Mouse (Mus musculus): ENCODE results near the gene Khdc4. TPM values are rescaled to one million over a fixed set of nuclear protein-coding genes. Genes with fewer than 3 reads are reported as not detected.

Gene Khdc4
- total RNA-seq, 1 experiment: 85.5 TPM

DNA sequence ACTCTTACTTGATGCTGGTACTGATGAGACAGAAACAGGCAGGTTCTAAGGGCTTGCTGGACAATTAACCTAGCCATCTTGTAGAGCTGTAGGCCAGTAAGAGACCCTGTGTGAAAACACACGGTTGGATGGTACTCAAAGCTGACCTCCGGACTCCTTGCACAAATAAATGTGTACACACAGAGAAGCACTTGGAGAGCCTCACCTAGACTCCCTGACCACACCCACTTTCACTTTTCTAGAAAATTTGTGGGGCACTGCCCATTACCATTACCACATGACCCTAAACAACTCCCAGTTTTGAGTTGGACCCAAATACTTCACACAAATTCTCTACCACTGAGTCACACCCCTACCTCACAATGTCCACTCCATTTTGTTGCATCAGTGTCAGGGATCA is 51.0 kb downstream of the Khdc4 start:
- Histone ChIP-seq H3K4me1 (ENCODE audit: control insufficient read depth in 2 of 2, insufficient read depth in 2 of 2, low read length in 2 of 2, poor library complexity in 1 of 2) (no peaks in the 10 kb centered on the region), H3K9me3 (ENCODE audit: control insufficient read depth, insufficient read depth, low read depth, low read length) (peaks cover 2% of the 10 kb centered on the region; the same call in 1 of the 2 replicates), H3K4me3 (ENCODE audit: insufficient read depth in 1 of 2, low read depth in 1 of 2, low read length in 2 of 2, poor library complexity in 1 of 2, severe bottlenecking in 1 of 2) (no peak overlapping the region), H3K36me3 (ENCODE audit: control insufficient read depth, insufficient read depth, low read length, poor library complexity, severe bottlenecking) (no peaks in the 10 kb centered on the region), H3K27ac (ENCODE audit: insufficient read depth, low read depth, low read length, poor library complexity, severe bottlenecking) (no peak overlapping the region), H3K9ac (ENCODE audit: insufficient read depth, low read depth, low read length, poor library complexity, severe bottlenecking) (no peak overlapping the region)
- TF ChIP-seq HCFC1 (IDR thresholded peaks at IDR 0.05; ENCODE audit: borderline replicate concordance, insufficient read depth, low read length): no peak
- no peak for TF ChIP-seq ZNF384 (IDR thresholded peaks at IDR 0.05; ENCODE audit: low read depth, low read length)
- TF ChIP-seq MAFK (IDR thresholded peaks at IDR 0.05; ENCODE audit: insufficient read depth, low read depth, low read length): no peak
- TF ChIP-seq CHD2 (IDR thresholded peaks at IDR 0.05; ENCODE audit: low read depth, low read length): no peak
- DNase-seq (ENCODE audit: low read depth, low spot score): no peak
- in situ Hi-C loops (cut with MboI; ENCODE audit: low sequenced_read_pairs in 2 of 2, unreplicated experiment in 2 of 2): no loop called here

DNA sequence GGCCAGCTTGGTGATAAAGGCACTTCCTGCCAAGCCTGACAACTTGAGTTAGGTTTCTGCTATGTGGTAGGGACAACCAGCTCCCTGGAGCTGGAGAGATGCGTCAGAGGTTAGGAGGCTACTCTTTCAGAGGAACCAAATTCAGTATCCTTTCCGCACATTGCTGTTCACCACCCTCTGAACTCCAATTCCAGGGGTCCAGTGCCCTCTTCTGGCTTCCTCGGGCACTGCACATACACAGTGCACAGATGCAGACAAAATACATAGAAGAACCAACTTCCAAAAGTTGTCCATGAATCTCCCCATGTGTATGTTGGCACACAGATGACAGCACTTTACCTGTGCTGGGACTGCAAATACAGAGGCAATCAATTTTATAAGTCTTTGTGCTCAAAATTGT is 53.0 kb downstream of the Khdc4 start:
- Histone ChIP-seq H3K36me3 (ENCODE audit: control insufficient read depth, insufficient read depth, low read length, poor library complexity, severe bottlenecking) (no peaks in the 10 kb centered on the region), H3K9me3 (ENCODE audit: control insufficient read depth, insufficient read depth, low read depth, low read length) (peaks cover 2% of the 10 kb centered on the region; the same call in 1 of the 2 replicates), H3K4me3 (ENCODE audit: insufficient read depth in 1 of 2, low read depth in 1 of 2, low read length in 2 of 2, poor library complexity in 1 of 2, severe bottlenecking in 1 of 2) (no peak overlapping the region), H3K4me1 (ENCODE audit: control insufficient read depth in 2 of 2, insufficient read depth in 2 of 2, low read length in 2 of 2, poor library complexity in 1 of 2) (no peaks in the 10 kb centered on the region), H3K9ac (ENCODE audit: insufficient read depth, low read depth, low read length, poor library complexity, severe bottlenecking) (no peak overlapping the region), H3K27ac (ENCODE audit: insufficient read depth, low read depth, low read length, poor library complexity, severe bottlenecking) (no peak overlapping the region)
- peak; percentile 49; the same call in 1 of the 2 replicates for TF ChIP-seq ZC3H11A (IDR thresholded peaks at IDR 0.05; ENCODE audit: borderline replicate concordance, low read depth, low read length)
- no peak for TF ChIP-seq ZNF384 (IDR thresholded peaks at IDR 0.05; ENCODE audit: low read depth, low read length)
- TF ChIP-seq HCFC1 (IDR thresholded peaks at IDR 0.05; ENCODE audit: borderline replicate concordance, insufficient read depth, low read length): 0 out of 2 replicates have a peak, but pooled peaks have one; percentile 29
- TF ChIP-seq CHD2 (IDR thresholded peaks at IDR 0.05; ENCODE audit: low read depth, low read length): no peak
- no peak for TF ChIP-seq MAFK (IDR thresholded peaks at IDR 0.05; ENCODE audit: insufficient read depth, low read depth, low read length)
- peak; percentile 67 for DNase-seq (ENCODE audit: low read depth, low spot score)
- in situ Hi-C loops (cut with MboI; ENCODE audit: low sequenced_read_pairs in 2 of 2, unreplicated experiment in 2 of 2): no loop called here

GRCm38 (mm10) chr3:88740147-88740546 is 54.5 kb downstream of the Khdc4 start:
- DNase-seq (ENCODE audit: low read depth, low spot score): no peak
- Histone ChIP-seq H3K4me1 (ENCODE audit: control insufficient read depth in 2 of 2, insufficient read depth in 2 of 2, low read length in 2 of 2, poor library complexity in 1 of 2) (no peaks in the 10 kb centered on the region), H3K9ac (ENCODE audit: insufficient read depth, low read depth, low read length, poor library complexity, severe bottlenecking) (no peak overlapping the region), H3K27ac (ENCODE audit: insufficient read depth, low read depth, low read length, poor library complexity, severe bottlenecking) (no peak overlapping the region), H3K4me3 (ENCODE audit: insufficient read depth in 1 of 2, low read depth in 1 of 2, low read length in 2 of 2, poor library complexity in 1 of 2, severe bottlenecking in 1 of 2) (no peak overlapping the region), H3K36me3 (ENCODE audit: control insufficient read depth, insufficient read depth, low read length, poor library complexity, severe bottlenecking) (no peaks in the 10 kb centered on the region), H3K9me3 (ENCODE audit: control insufficient read depth, insufficient read depth, low read depth, low read length) (no peaks in the 10 kb centered on the region)
- TF ChIP-seq MAFK (IDR thresholded peaks at IDR 0.05; ENCODE audit: insufficient read depth, low read depth, low read length) (no peak), ZC3H11A (IDR thresholded peaks at IDR 0.05; ENCODE audit: borderline replicate concordance, low read depth, low read length) (no peak), CHD2 (IDR thresholded peaks at IDR 0.05; ENCODE audit: low read depth, low read length) (no peak), HCFC1 (IDR thresholded peaks at IDR 0.05; ENCODE audit: borderline replicate concordance, insufficient read depth, low read length) (no peak), ZNF384 (IDR thresholded peaks at IDR 0.05; ENCODE audit: low read depth, low read length) (no peak)
- in situ Hi-C loops (cut with MboI; ENCODE audit: low sequenced_read_pairs in 2 of 2, unreplicated experiment in 2 of 2): no loop called here

- H3K4me3 ChIP-seq (ENCODE audit: insufficient read depth in 1 of 2, low read depth in 1 of 2, low read length in 2 of 2, poor library complexity in 1 of 2, severe bottlenecking in 1 of 2): no peak overlapping the region
- DNase-seq (ENCODE audit: low read depth, low spot score): no peak
- in situ Hi-C loops (cut with MboI; ENCODE audit: low sequenced_read_pairs in 2 of 2, unreplicated experiment in 2 of 2): no loop called here
- no peak overlapping the region; the same call in 1 of the 2 replicates for H3K27ac ChIP-seq (ENCODE audit: insufficient read depth, low read depth, low read length, poor library complexity, severe bottlenecking)
- no peak overlapping the region for H3K9ac ChIP-seq (ENCODE audit: insufficient read depth, low read depth, low read length, poor library complexity, severe bottlenecking)
- TF ChIP-seq HCFC1 (IDR thresholded peaks at IDR 0.05; ENCODE audit: borderline replicate concordance, insufficient read depth, low read length): no peak
- TF ChIP-seq CHD2 (IDR thresholded peaks at IDR 0.05; ENCODE audit: low read depth, low read length): no peak
- TF ChIP-seq ZNF384 (IDR thresholded peaks at IDR 0.05; ENCODE audit: low read depth, low read length): no peak
- TF ChIP-seq MAFK (IDR thresholded peaks at IDR 0.05; ENCODE audit: insufficient read depth, low read depth, low read length): no peak
- no peak for TF ChIP-seq ZC3H11A (IDR thresholded peaks at IDR 0.05; ENCODE audit: borderline replicate concordance, low read depth, low read length)
- 0 out of 2 replicates have a peak, but pooled peaks cover 2% of the 10 kb centered on the region for H3K36me3 ChIP-seq (ENCODE audit: control insufficient read depth, insufficient read depth, low read length, poor library complexity, severe bottlenecking)
- peaks cover 0 to 2% of the 10 kb centered on the region in 2 experiments; a peak in 1 of 4 replicates for H3K4me1 ChIP-seq (ENCODE audit: control insufficient read depth in 2 of 2, insufficient read depth in 2 of 2, low read length in 2 of 2, poor library complexity in 1 of 2)
- no peaks in the 10 kb centered on the region for H3K9me3 ChIP-seq (ENCODE audit: control insufficient read depth, insufficient read depth, low read depth, low read length)
These were observed 59.9 kb downstream of the Khdc4 start for GRCm38 (mm10) chr3:88745534-88745933.

Data from ES-E14 (cell line).